Mouse (Mus musculus): ENCODE results near the gene Mylk2. TPM values are rescaled to one million over a fixed set of nuclear protein-coding genes. Genes with fewer than 3 reads are reported as not detected.

Mylk2 gene
- polyA plus RNA-seq (2017; shearing (Covaris generic)): not detected

DNA sequence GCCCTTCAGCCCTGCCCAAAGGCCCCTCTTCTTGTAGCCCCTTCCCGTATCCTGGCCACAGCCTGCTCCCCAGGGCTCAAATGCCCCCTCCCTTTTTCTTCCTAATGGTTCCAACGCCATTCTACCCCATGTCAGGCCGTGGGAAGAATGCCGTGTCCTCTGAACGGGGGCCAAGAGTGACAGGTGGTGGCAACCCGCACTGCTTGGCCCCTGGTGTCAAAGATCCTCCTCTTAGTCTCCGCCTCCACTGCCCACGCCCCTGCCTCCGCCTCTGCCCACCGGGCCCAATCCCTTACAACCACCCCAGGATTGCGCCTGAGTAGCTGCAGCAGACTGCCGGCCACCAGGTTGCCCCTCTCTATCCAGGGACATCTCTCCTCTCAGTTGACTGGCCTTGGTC is at the start of gene Mylk2:
Gene Mylk2, plus strand, starts transcription at position 322 of the 400 bp plus-strand sequence.

DNA sequence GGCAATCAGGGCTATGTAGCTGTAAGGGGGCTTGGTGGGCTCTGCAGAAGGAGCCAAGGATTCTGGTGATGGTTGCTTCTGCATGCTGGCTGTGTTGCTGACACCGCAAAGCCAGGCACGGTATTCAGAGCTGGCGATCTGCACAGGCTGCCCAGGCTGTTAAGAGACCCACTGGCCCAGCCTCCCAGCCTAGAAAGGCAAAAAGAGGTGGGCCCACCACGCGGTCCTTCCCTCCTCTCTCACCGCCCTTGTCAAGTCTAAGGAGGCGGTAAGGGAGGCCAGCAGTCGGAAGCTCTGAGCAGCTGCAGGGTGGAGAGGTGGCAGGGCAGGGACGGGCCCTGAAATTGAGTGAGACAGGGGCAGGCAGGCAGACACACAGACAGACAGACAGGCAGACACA is 21.9 kb downstream of the Mylk2 start, which contains the start of gene Foxs1:
Gene Foxs1, minus strand, starts transcription at position 161 of the 400 bp plus-strand sequence.

GRCm38 (mm10) chr2:152951065-152951849 is 40.1 kb downstream of the Mylk2 start, which contains the start of gene Dusp15:
Gene Dusp15 (minus strand): TSS chr2:152951698.

GRCm38 (mm10) chr2:152962091-152962793 is 51.1 kb downstream of the Mylk2 start, which contains the start of gene Ttll9:
Gene Ttll9 (plus strand): TSS chr2:152962485.

Other genes with a start within 250 kb of the Mylk2 start
- 223 TPM for gene H13, start 241.9 kb upstream of the Mylk2 start, polyA plus RNA-seq (2017; shearing (Covaris generic))
- gene Mcts2, start 224.3 kb upstream of the Mylk2 start, polyA plus RNA-seq (2017; shearing (Covaris generic)): 5.3 TPM
- 1.4 TPM for gene Id1, start 175.1 kb upstream of the Mylk2 start, polyA plus RNA-seq (2017; shearing (Covaris generic))
- gene Cox4i2, start 157.2 kb upstream of the Mylk2 start, polyA plus RNA-seq (2017; shearing (Covaris generic)): not detected
- gene Bcl2l1, start 79.6 kb upstream of the Mylk2 start, polyA plus RNA-seq (2017; shearing (Covaris generic)): 67.2 TPM
- 2.8 TPM for gene Tpx2, start 63.4 kb upstream of the Mylk2 start, polyA plus RNA-seq (2017; shearing (Covaris generic))
- not detected for gene Foxs1, start 21.9 kb downstream of the Mylk2 start, polyA plus RNA-seq (2017; shearing (Covaris generic))
- not detected for gene Dusp15, start 40.3 kb downstream of the Mylk2 start, polyA plus RNA-seq (2017; shearing (Covaris generic))
- 0.60 TPM for gene Ttll9, start 51.1 kb downstream of the Mylk2 start, polyA plus RNA-seq (2017; shearing (Covaris generic))
- gene Pdrg1, start 104.1 kb downstream of the Mylk2 start, polyA plus RNA-seq (2017; shearing (Covaris generic)): 171 TPM
- not detected for gene Xkr7, start 120.5 kb downstream of the Mylk2 start, polyA plus RNA-seq (2017; shearing (Covaris generic))
- not detected for gene Ccm2l, start 154.6 kb downstream of the Mylk2 start, polyA plus RNA-seq (2017; shearing (Covaris generic))
- 1.0 TPM for gene Hck, start 197.1 kb downstream of the Mylk2 start, polyA plus RNA-seq (2017; shearing (Covaris generic))
- 53.7 TPM for gene Tm9sf4, start 250.0 kb downstream of the Mylk2 start, polyA plus RNA-seq (2017; shearing (Covaris generic))

Measured in CD4-positive, CD25-positive, alpha-beta regulatory T cell (primary cell).